Mouse (Mus musculus): ENCODE measurements around the gene Robo4. TPM values are rescaled to one million over a fixed set of nuclear protein-coding genes. Genes with fewer than 3 reads are reported as not detected.

Robo4 gene
- polyA plus RNA-seq, 1 experiment from 2014 or later = 18.9 TPM

DNA sequence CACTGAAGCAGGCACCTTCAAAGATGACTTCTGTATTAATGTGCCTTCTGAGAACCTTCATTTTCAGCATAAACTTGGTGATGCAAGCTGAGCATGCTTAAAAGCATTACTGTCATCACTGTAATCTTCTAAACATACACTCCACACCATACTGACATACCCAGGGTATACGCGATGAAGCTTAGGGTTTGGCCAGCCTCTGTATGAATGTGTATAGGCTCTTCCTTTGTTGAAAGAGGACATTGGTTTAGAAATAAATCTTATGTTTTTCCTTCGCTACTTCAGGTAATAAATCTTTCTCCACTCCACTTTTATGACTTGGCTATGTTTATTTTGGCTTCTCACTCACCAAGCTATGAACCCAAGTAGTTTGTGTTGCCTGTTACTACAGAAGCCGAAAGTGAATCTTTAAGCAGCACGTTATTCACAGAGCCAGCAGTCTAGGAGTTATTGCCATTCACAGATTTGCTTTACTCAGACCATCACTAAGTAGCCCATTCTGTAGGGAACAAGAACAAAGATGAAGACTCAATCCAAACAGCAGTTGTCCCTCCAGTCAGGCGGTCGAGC, 30.4 kb upstream of the Robo4 start:
- no peaks in the 10 kb centered on the region for H3K36me3 ChIP-seq (ENCODE audit: insufficient read depth, low read length)
- 59% methylated on average over 7 of the region's 7 CpGs for WGBS
- no peak overlapping the region for H3K27ac ChIP-seq (ENCODE audit: low read length)
- H3K4me2 ChIP-seq (replicated peaks; ENCODE audit: low read depth, low read length) = no peak overlapping the region
- H3K9me3 ChIP-seq (ENCODE audit: low read length) = no peaks in the 10 kb centered on the region
- DNase-seq (ENCODE audit: low spot score) (no peak), ATAC-seq (no peak; the same call in 1 of the 2 replicates)
- H3K4me1 ChIP-seq (ENCODE audit: insufficient read depth, low read depth, low read length) = peaks cover 3% of the 10 kb centered on the region; the same call in 1 of the 2 replicates
- TF ChIP-seq CTCF (IDR thresholded peaks at IDR 0.05) (no peak), EP300 (IDR thresholded peaks at IDR 0.05) (no peak)
- no peaks in the 10 kb centered on the region for H3K27me3 ChIP-seq (replicated peaks; ENCODE audit: insufficient read depth, low read length)
- no peak overlapping the region for H3K4me3 ChIP-seq (ENCODE audit: low read depth, low read length)
- no peak overlapping the region for H3K9ac ChIP-seq (replicated peaks; ENCODE audit: low read depth)

- 80% methylated on average over 5 of the region's 5 CpGs for WGBS
- Histone ChIP-seq H3K27ac (ENCODE audit: low read length) (no peak overlapping the region), H3K9me3 (ENCODE audit: low read length) (no peaks in the 10 kb centered on the region), H3K4me2 (replicated peaks; ENCODE audit: low read depth, low read length) (no peak overlapping the region), H3K9ac (replicated peaks; ENCODE audit: low read depth) (no peak overlapping the region), H3K4me3 (ENCODE audit: low read depth, low read length) (no peak overlapping the region), H3K4me1 (ENCODE audit: insufficient read depth, low read depth, low read length) (no peaks in the 10 kb centered on the region), H3K36me3 (ENCODE audit: insufficient read depth, low read length) (no peaks in the 10 kb centered on the region), H3K27me3 (replicated peaks; ENCODE audit: insufficient read depth, low read length) (no peaks in the 10 kb centered on the region)
- ATAC-seq = no peak
- DNase-seq (ENCODE audit: low spot score) = peak; percentile 65
- no peak for TF ChIP-seq CTCF (IDR thresholded peaks at IDR 0.05)
- TF ChIP-seq EP300 (IDR thresholded peaks at IDR 0.05) = no peak
Measured at GRCm38 (mm10) chr9:37375718-37376117, 26.0 kb upstream of the Robo4 start.

- no peak overlapping the region for H3K27ac ChIP-seq (ENCODE audit: low read length)
- H3K9me3 ChIP-seq (ENCODE audit: low read length) = no peaks in the 10 kb centered on the region
- ATAC-seq = no peak
- H3K27me3 ChIP-seq (replicated peaks; ENCODE audit: insufficient read depth, low read length) = no peaks in the 10 kb centered on the region
- 94% methylated on average over 6 of the region's 6 CpGs for WGBS
- no peak for TF ChIP-seq CTCF (IDR thresholded peaks at IDR 0.05)
- TF ChIP-seq EP300 (IDR thresholded peaks at IDR 0.05) = no peak
- no peaks in the 10 kb centered on the region; the same call in 1 of the 2 replicates for H3K4me1 ChIP-seq (ENCODE audit: insufficient read depth, low read depth, low read length)
- H3K9ac ChIP-seq (replicated peaks; ENCODE audit: low read depth) = no peak overlapping the region
- no peak overlapping the region for H3K4me3 ChIP-seq (ENCODE audit: low read depth, low read length)
- DNase-seq (ENCODE audit: low spot score) = no peak
- no peak overlapping the region for H3K4me2 ChIP-seq (replicated peaks; ENCODE audit: low read depth, low read length)
- no peaks in the 10 kb centered on the region for H3K36me3 ChIP-seq (ENCODE audit: insufficient read depth, low read length)
Measured at GRCm38 (mm10) chr9:37383161-37383560, 18.5 kb upstream of the Robo4 start.

DNA sequence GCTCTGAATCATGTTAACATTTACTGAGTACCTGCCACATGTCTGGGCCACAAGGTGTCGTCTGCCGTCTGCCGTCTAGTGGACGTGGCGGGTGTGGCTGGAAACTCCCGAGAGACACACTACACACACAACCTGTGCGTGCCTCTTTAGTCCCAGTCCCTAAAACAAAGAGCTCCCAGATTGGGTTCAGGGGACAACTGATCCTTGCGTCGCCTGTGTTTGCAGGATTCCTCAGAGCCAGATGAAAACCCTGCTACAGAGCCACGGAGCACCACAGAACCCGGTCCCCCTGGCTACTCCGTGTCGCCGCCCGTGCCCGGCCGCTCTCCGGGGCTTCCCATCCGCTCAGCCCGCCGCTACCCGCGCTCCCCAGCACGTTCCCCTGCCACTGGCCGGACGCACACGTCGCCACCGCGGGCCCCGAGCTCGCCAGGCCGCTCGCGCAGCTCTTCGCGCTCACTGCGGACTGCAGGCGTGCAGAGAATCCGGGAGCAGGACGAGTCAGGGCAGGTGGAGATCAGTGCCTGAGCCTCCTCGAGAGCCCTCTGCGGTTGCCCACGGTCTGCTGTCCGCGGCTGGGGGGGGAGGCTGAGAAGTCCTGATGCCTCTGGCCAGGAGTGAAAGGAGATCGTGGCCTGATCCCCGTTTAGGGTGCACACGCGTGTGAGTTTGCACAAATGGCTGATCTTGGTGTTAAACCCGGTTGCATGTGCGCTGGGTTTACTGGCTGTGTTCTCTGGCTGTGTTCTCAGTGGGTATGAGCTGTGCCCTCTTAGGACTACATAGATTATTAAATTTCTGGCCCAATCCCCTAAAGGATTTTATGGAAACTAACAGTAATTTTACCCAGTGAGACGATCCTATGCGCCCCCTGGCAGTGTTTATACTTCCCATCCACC, 17.2 kb upstream of the Robo4 start:
- Histone ChIP-seq H3K4me3 (ENCODE audit: low read depth, low read length) (peak overlapping the region; percentile 46), H3K4me1 (ENCODE audit: insufficient read depth, low read depth, low read length) (no peaks in the 10 kb centered on the region; the same call in 1 of the 2 replicates), H3K27me3 (replicated peaks; ENCODE audit: insufficient read depth, low read length) (no peaks in the 10 kb centered on the region), H3K4me2 (replicated peaks; ENCODE audit: low read depth, low read length) (peak overlapping the region; percentile 81), H3K36me3 (ENCODE audit: insufficient read depth, low read length) (no peaks in the 10 kb centered on the region), H3K9ac (replicated peaks; ENCODE audit: low read depth) (peak overlapping the region; percentile 50), H3K27ac (ENCODE audit: low read length) (peak overlapping the region; percentile 43; the same call in 1 of the 2 replicates), H3K9me3 (ENCODE audit: low read length) (no peaks in the 10 kb centered on the region)
- TF ChIP-seq CTCF (IDR thresholded peaks at IDR 0.05) (peak; percentile 68), EP300 (IDR thresholded peaks at IDR 0.05) (no peak)
- DNase-seq (ENCODE audit: low spot score) (peak; percentile 68), ATAC-seq (peak; percentile 91)
- WGBS = 6% methylated on average over 54 of the region's 54 CpGs

- Histone ChIP-seq H3K36me3 (ENCODE audit: insufficient read depth, low read length) (no peaks in the 10 kb centered on the region), H3K4me2 (replicated peaks; ENCODE audit: low read depth, low read length) (no peak overlapping the region), H3K9me3 (ENCODE audit: low read length) (no peaks in the 10 kb centered on the region), H3K27ac (ENCODE audit: low read length) (no peak overlapping the region), H3K27me3 (replicated peaks; ENCODE audit: insufficient read depth, low read length) (no peaks in the 10 kb centered on the region), H3K4me1 (ENCODE audit: insufficient read depth, low read depth, low read length) (no peaks in the 10 kb centered on the region), H3K9ac (replicated peaks; ENCODE audit: low read depth) (no peak overlapping the region), H3K4me3 (ENCODE audit: low read depth, low read length) (no peak overlapping the region)
- 57% methylated on average over 2 of the region's 2 CpGs for WGBS
- TF ChIP-seq CTCF (IDR thresholded peaks at IDR 0.05) = no peak
- TF ChIP-seq EP300 (IDR thresholded peaks at IDR 0.05) = no peak
- DNase-seq (ENCODE audit: low spot score) = no peak
- no peak for ATAC-seq
Measured at GRCm38 (mm10) chr9:37390891-37391290, 10.8 kb upstream of the Robo4 start.

GRCm38 (mm10) chr9:37392071-37392470, 9.6 kb upstream of the Robo4 start:
- no peaks in the 10 kb centered on the region for H3K9me3 ChIP-seq (ENCODE audit: low read length)
- no peaks in the 10 kb centered on the region for H3K27me3 ChIP-seq (replicated peaks; ENCODE audit: insufficient read depth, low read length)
- ATAC-seq (no peak), DNase-seq (ENCODE audit: low spot score) (no peak)
- no peaks in the 10 kb centered on the region for H3K36me3 ChIP-seq (ENCODE audit: insufficient read depth, low read length)
- no peak overlapping the region for H3K9ac ChIP-seq (replicated peaks; ENCODE audit: low read depth)
- H3K4me3 ChIP-seq (ENCODE audit: low read depth, low read length) = no peak overlapping the region
- no peak for TF ChIP-seq EP300 (IDR thresholded peaks at IDR 0.05)
- TF ChIP-seq CTCF (IDR thresholded peaks at IDR 0.05) = no peak
- 77% methylated on average over 2 of the region's 2 CpGs for WGBS
- no peak overlapping the region for H3K4me2 ChIP-seq (replicated peaks; ENCODE audit: low read depth, low read length)
- H3K27ac ChIP-seq (ENCODE audit: low read length) = no peak overlapping the region
- no peaks in the 10 kb centered on the region for H3K4me1 ChIP-seq (ENCODE audit: insufficient read depth, low read depth, low read length)
